Mouse (Mus musculus) heart, embryonic 14.5 days (tissue): Measurements from ENCODE around the gene Utp6. TPM values are rescaled to one million over a fixed set of nuclear protein-coding genes. Genes with fewer than 3 reads are reported as not detected.
"Not testable (repeated sequence)": the region's sequence is repeated elsewhere in the genome, so short reads cannot be mapped to it uniquely, and the experiment has no call there.

Experiments
- ATAC-seq: fragments of 200-750 bp; cut with Nextera tagmentation; 2 replicates; pipeline ENCODE4 v1.8.0; 2017; ENCODE audit warnings: low read depth, moderate TSS enrichment; ENCODE audit not compliant: insufficient number of reproducible peaks, insufficient read depth, low FRiP score
- H3K27ac ChIP-seq, 2 experiments: fragments of 200-500 bp in 1 of 2; fragments of 300-500 bp in 1 of 2; sonication (generic) in 1 of 2; replicated peaks in 1 of 2; 2 replicates each; pipeline ENCODE4 v1.5.1; 2012 to 2014; ENCODE audit warnings: low read depth in 2 of 2, low read length in 2 of 2, control low read depth in 1 of 2, mild to moderate bottlenecking in 1 of 2, mixed read lengths in 1 of 2; ENCODE audit not compliant: control insufficient read depth in 1 of 2, insufficient read depth in 1 of 2
- H3K27me3 ChIP-seq: fragments of 300-500 bp; sonication (generic); 2 replicates; pipeline ENCODE4 v1.6.1; 2014; ENCODE audit warnings: mild to moderate bottlenecking, low read length, control low read depth; ENCODE audit not compliant: control insufficient read depth, insufficient read depth
- H3K36me3 ChIP-seq: fragments of 300-500 bp; sonication (generic); 2 replicates; pipeline ENCODE4 v1.6.1; 2014; ENCODE audit warnings: mild to moderate bottlenecking, control low read depth, low read length, mixed read lengths; ENCODE audit not compliant: control insufficient read depth, insufficient read depth
- H3K4me1 ChIP-seq, 2 experiments: fragments of 200-500 bp in 1 of 2; fragments of 300-500 bp in 1 of 2; sonication (generic) in 1 of 2; 2 replicates each; pipeline ENCODE4 v1.6.1; 2012 to 2014; ENCODE audit warnings: low read length in 2 of 2, control low read depth in 1 of 2, mixed read lengths in 1 of 2; ENCODE audit not compliant: control insufficient read depth in 2 of 2, insufficient read depth in 2 of 2
- H3K4me2 ChIP-seq: fragments of 300-500 bp; sonication (generic); 2 replicates; pipeline ENCODE4 v1.6.1; 2014; ENCODE audit warnings: mild to moderate bottlenecking, low read length
- H3K4me3 ChIP-seq, 2 experiments: fragments of 200-500 bp in 1 of 2; fragments of 300-500 bp in 1 of 2; sonication (generic) in 1 of 2; 2 replicates each; pipeline ENCODE4 v1.5.1; 2012 to 2014; ENCODE audit warnings: low read length in 2 of 2, mild to moderate bottlenecking in 2 of 2, control low read depth in 1 of 2, low read depth in 1 of 2, moderate library complexity in 1 of 2; ENCODE audit not compliant: control insufficient read depth in 1 of 2, insufficient read depth in 1 of 2
- H3K9ac ChIP-seq: fragments of 300-500 bp; sonication (generic); 2 replicates; pipeline ENCODE4 v1.6.1; 2014; ENCODE audit warnings: mild to moderate bottlenecking, low read length
- H3K9me3 ChIP-seq: fragments of 300-500 bp; sonication (generic); 2 replicates; pipeline ENCODE4 v1.6.1; 2016; ENCODE audit warnings: low read length, control low read depth; ENCODE audit not compliant: control insufficient read depth
- WGBS: fragments of 180-500 bp; shearing (Covaris S2); extraction: QIAGEN DNeasy Blood & Tissue Kit; methylation state at CpG from one replicate; pipeline ENCODE4 v1.1.7; 2014; 5-methylcytosine and 5-hydroxymethylcytosine counted together
- polyA plus RNA-seq: library from polyadenylated mRNA; unstranded; fragments of >200 nt; fragmentation: Nextera tagmentation; extraction: Ambion mirVana; gene quantifications from 2 replicates; pipeline ENCODE4 v1.2.1, GENCODE M21; 2014

The Utp6 gene
- polyA plus RNA-seq, 1 experiment from 2014 or later = 33.2 TPM

DNA sequence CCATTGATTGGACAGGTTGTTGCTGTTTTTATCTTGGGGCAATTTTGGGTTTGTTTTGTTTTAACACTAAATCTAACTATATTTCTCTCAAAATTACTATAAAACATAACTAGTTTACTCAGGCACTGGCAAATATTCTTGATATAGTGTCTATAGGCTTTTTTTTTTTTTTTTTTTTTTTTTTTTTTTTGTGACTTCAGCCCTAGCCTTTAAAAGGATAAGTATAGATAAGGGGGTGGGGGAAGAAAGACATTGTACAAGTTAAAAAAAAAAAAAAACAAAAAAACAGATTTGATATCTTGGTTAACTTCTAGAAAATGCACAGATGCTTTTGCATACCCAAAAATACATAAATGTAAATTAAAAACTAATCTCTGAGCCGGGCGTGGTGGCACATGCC lies 27.9 kb upstream of the Utp6 start:
- Histone ChIP-seq H3K36me3 (no peaks in the 10 kb centered on the region), H3K4me1 (peaks cover 0 to 1% of the 10 kb centered on the region in 2 experiments; a peak in 2 of 4 replicates), H3K9ac (no peak overlapping the region), H3K27me3 (no peaks in the 10 kb centered on the region), H3K4me3 (no peak overlapping the region), H3K27ac (no peak overlapping the region), H3K4me2 (no peak overlapping the region), H3K9me3 (no peaks in the 10 kb centered on the region)
- WGBS = 87% methylated on average over 2 of the region's 2 CpGs
- no peak for ATAC-seq

DNA sequence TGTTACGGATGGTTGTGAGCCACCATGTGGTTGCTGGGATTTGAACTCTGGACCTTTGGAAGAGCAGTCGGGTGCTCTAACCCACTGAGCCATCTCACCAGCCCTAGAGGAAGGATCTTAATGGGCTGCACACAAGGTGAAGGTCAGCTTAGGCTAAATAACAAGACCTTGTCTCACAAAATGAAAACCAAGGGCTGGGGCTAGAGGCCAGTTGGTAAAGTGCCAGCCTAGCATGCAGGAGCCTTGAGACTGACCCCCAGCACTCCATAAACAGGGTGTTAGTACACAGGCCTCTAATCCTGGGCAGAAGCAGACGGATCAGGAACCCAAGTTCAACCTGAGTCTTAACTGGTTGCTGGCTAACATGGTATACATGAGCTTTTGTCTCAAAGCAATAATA lies 25.7 kb upstream of the Utp6 start:
- Histone ChIP-seq H3K36me3 (no peaks in the 10 kb centered on the region), H3K27ac (no peak overlapping the region), H3K4me3 (no peak overlapping the region), H3K9me3 (no peaks in the 10 kb centered on the region), H3K9ac (no peak overlapping the region), H3K4me2 (no peak overlapping the region), H3K27me3 (no peaks in the 10 kb centered on the region), H3K4me1 (no peaks in the 10 kb centered on the region)
- WGBS = 82% methylated on average over 3 of the region's 3 CpGs
- ATAC-seq = no peak

GRCm38 (mm10) chr11:79986886-79987285 lies 24.7 kb upstream of the Utp6 start:
- no peak overlapping the region for H3K27ac ChIP-seq
- 74% methylated on average over 4 of the region's 4 CpGs for WGBS
- no peak overlapping the region for H3K4me3 ChIP-seq
- no peak for ATAC-seq
- no peaks in the 10 kb centered on the region for H3K9me3 ChIP-seq
- no peaks in the 10 kb centered on the region for H3K4me1 ChIP-seq
- no peak overlapping the region for H3K9ac ChIP-seq
- H3K27me3 ChIP-seq = no peaks in the 10 kb centered on the region
- no peaks in the 10 kb centered on the region for H3K36me3 ChIP-seq
- no peak overlapping the region for H3K4me2 ChIP-seq

DNA sequence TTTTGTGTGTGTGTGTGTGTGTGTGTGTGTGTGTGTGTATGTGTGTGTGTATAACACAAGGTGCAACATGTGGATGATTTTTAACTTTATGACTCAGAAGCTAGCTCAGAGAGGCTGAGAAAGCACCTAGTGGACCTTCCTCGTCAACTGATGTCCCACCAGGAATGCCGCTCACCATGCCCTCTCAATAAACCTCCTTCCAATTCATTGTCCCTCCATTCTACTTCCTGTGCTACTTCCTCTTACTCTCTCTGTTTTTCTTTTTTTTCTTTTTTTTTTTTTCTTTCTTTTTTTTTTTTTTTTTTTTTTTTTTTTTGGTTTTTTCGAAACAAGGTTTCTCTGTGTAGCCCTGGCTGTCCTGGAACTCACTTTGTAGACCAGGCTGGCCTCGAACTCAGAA lies 15.6 kb upstream of the Utp6 start:
- H3K36me3 ChIP-seq, H3K4me3 ChIP-seq, H3K9me3 ChIP-seq, H3K4me2 ChIP-seq, H3K4me1 ChIP-seq, ATAC-seq, H3K9ac ChIP-seq, H3K27ac ChIP-seq: not testable (repeated sequence)
- peaks cover 12% of the 10 kb centered on the region for H3K27me3 ChIP-seq
- 82% methylated on average over 3 of the region's 4 CpGs for WGBS

DNA sequence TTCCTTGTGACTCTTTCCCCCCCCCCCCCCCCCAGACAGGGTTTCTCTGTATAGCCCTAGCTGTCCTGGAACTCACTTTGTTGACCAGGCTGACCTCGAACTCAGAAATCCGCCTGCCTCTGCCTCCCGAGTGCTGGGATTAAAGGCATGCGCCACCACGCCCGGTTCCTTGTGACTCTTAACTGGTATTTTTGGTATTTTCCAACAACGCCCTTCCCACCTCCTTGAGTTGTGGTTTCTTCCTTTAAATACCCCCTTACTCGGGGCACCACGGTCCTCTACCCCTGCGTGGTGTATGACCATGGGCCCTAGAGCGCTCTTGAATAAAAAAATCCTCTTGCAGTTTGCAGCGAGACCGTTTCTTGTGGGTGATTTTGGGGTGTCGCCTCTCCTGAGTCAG lies 14.9 kb upstream of the Utp6 start:
- not testable (repeated sequence) for H3K9me3 ChIP-seq
- WGBS = 92% methylated on average over 14 of the region's 14 CpGs

GRCm38 (mm10) chr11:79976645-79977044 lies 14.5 kb upstream of the Utp6 start:
- not testable (repeated sequence) for H3K9me3 ChIP-seq, ATAC-seq, H3K4me2 ChIP-seq, H3K9ac ChIP-seq, H3K4me1 ChIP-seq, H3K4me3 ChIP-seq, H3K27ac ChIP-seq, H3K36me3 ChIP-seq
- H3K27me3 ChIP-seq = peaks cover 15% of the 10 kb centered on the region
- WGBS = 77% methylated on average over 6 of the region's 6 CpGs

More for the DNA sequence above, 14.9 kb upstream of the Utp6 start:
- not testable (repeated sequence) for H3K4me3 ChIP-seq, ATAC-seq, H3K27ac ChIP-seq, H3K4me2 ChIP-seq, H3K4me1 ChIP-seq, H3K36me3 ChIP-seq, H3K9ac ChIP-seq
- peaks cover 15% of the 10 kb centered on the region for H3K27me3 ChIP-seq

DNA sequence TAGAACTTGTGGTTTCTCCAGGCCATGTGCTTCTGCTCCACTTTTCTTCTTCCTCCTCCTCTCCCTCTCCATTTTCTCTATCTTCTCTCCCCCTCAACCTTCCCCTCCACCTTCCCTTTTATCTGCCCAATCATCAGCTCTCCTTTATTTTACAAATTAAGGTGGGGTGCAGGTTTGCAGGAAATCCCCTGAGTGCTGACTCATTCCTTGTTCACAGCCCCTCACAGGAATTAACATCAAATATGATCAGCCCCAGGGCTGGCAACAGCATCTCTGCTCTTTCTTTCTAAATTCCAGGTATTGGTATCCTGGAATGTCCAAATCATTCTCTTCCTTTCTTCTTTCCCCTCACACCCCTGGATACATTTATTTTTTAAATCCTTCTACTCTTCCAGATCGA lies 14.0 kb upstream of the Utp6 start:
- WGBS = 90% methylated on average over 1 of the region's 1 CpGs
- no peaks in the 10 kb centered on the region for H3K9me3 ChIP-seq
- no peak overlapping the region for H3K4me3 ChIP-seq
- H3K27me3 ChIP-seq = peaks cover 15% of the 10 kb centered on the region
- ATAC-seq = no peak
- H3K36me3 ChIP-seq = no peaks in the 10 kb centered on the region
- H3K27ac ChIP-seq = no peak overlapping the region
- H3K9ac ChIP-seq = no peak overlapping the region
- no peak overlapping the region for H3K4me2 ChIP-seq
- peaks cover 3 to 8% of the 10 kb centered on the region in 2 experiments for H3K4me1 ChIP-seq

DNA sequence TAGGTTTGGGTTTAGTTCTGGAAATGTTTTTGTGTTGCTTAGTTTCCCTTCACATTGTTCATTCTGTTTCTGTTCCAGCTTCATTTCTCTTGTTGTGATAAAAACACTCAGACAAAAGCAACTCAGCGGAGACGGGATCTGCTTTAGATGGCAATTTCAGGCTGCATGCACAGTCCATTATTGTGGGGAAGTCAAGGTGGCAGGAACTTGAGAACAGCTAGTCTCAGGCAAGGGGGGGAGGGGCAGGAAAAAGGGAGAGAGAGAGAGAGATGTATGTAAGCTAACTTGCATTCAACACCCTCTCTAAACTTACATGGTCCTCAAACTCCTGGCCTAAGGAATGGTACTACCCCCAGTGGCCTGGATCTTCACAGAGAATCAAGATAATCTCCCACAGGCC lies 13.2 kb upstream of the Utp6 start:
- no peak overlapping the region for H3K9ac ChIP-seq
- H3K4me2 ChIP-seq = no peak overlapping the region
- H3K4me3 ChIP-seq = no peak overlapping the region
- H3K27ac ChIP-seq = no peak overlapping the region
- H3K27me3 ChIP-seq = peaks cover 15% of the 10 kb centered on the region
- H3K4me1 ChIP-seq = peaks cover 3 to 8% of the 10 kb centered on the region in 2 experiments
- no peaks in the 10 kb centered on the region for H3K9me3 ChIP-seq
- WGBS = 74% methylated on average over 2 of the region's 2 CpGs
- H3K36me3 ChIP-seq = no peaks in the 10 kb centered on the region
- ATAC-seq = no peak
